Mouse (Mus musculus) midbrain, embryonic 13.5 days (tissue): ENCODE measurements around the gene Npff. TPM values are rescaled to one million over a fixed set of nuclear protein-coding genes. Genes with fewer than 3 reads are reported as not detected.

ENCODE experiments used
- ATAC-seq: fragments of 200-750 bp; cut with Nextera tagmentation; 2 replicates; pipeline ENCODE4 v1.8.0; 2017; ENCODE audit warnings: mild to moderate bottlenecking, moderate TSS enrichment, moderate library complexity
- H3K27ac ChIP-seq: fragments of 300-500 bp; sonication (generic); 2 replicates; pipeline ENCODE4 v1.5.1; 2015; ENCODE audit warnings: inconsistent platforms, mild to moderate bottlenecking, moderate library complexity
- H3K27me3 ChIP-seq: fragments of 300-500 bp; sonication (generic); 2 replicates; pipeline ENCODE4 v1.6.1; 2015; ENCODE audit warnings: mild to moderate bottlenecking, inconsistent platforms
- H3K36me3 ChIP-seq: fragments of 300-500 bp; sonication (generic); 2 replicates; pipeline ENCODE4 v1.6.1; 2015; ENCODE audit warnings: mild to moderate bottlenecking, inconsistent platforms
- H3K4me1 ChIP-seq: fragments of 300-500 bp; sonication (generic); replicated peaks from 2 replicates; pipeline ENCODE4 v1.6.1; 2015; ENCODE audit warnings: inconsistent platforms
- H3K4me2 ChIP-seq: fragments of 300-500 bp; sonication (generic); replicated peaks from 2 replicates; pipeline ENCODE4 v1.6.1; 2015; ENCODE audit warnings: moderate library complexity, mild to moderate bottlenecking, inconsistent platforms
- H3K4me3 ChIP-seq: fragments of 300-500 bp; sonication (generic); replicated peaks from 2 replicates; pipeline ENCODE4 v1.5.1; 2015; ENCODE audit warnings: mild to moderate bottlenecking, inconsistent platforms
- H3K9ac ChIP-seq: fragments of 300-500 bp; sonication (generic); replicated peaks from 2 replicates; pipeline ENCODE4 v1.6.1; 2015; ENCODE audit warnings: mild to moderate bottlenecking, inconsistent platforms
- H3K9me3 ChIP-seq: fragments of 300-500 bp; sonication (generic); 2 replicates; pipeline ENCODE4 v1.6.1; 2016; ENCODE audit warnings: mild to moderate bottlenecking, inconsistent platforms
- WGBS: fragments of 180-500 bp; shearing (Covaris S2); methylation state at CpG from one replicate; pipeline ENCODE4 v1.1.7; 2015; 5-methylcytosine and 5-hydroxymethylcytosine counted together
- polyA plus RNA-seq: library from polyadenylated mRNA; unstranded; fragments of >200 nt; fragmentation: Nextera tagmentation; extraction: Ambion mirVana; gene quantifications from 2 replicates; pipeline ENCODE4 v1.2.1, GENCODE M21; 2015

Gene Npff
- polyA plus RNA-seq, 1 experiment from 2014 or later = 5.0 TPM

DNA sequence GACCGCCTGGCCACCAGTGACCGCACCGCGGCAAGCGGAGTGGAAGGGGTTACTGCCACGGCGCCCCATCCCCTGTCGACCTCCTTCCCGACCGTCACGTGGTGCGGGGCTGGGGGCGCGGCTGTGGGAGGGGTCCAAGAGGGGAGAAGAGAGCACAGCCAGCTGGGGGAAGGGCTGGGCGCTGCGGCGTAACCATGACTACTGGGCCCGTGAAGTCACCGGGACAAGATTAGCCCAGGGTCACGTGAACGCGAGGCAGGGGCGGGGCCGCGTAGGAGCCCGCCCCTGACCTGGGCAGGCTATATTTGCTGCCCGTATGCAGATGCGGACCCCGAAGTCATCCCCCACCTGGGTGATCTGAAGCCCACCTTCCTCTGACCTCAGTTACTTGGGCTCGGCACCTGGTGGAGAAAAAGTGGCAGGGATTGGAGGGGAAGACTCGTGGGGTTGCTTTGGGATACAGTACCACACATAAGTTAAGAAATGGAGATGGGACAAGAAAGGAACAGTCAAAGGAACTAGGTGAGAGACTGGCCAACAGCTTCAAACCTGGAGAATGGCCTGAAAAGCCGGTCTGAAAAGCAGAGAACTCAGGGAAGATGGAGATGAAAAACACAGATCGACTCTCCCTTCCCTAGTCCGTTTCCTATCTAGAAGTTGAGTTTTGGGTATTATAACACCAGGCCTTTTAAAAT, 14.0 kb downstream of the Npff start:
- WGBS = 3% methylated on average over 30 of the region's 34 CpGs
- ATAC-seq = peak; percentile 93
- H3K9ac ChIP-seq = peak overlapping the region; percentile 69
- H3K9me3 ChIP-seq = no peaks in the 10 kb centered on the region
- peak overlapping the region; percentile 58 for H3K4me3 ChIP-seq
- H3K27me3 ChIP-seq = no peaks in the 10 kb centered on the region
- H3K27ac ChIP-seq = peak overlapping the region; percentile 91
- peaks cover 74% of the 10 kb centered on the region for H3K4me1 ChIP-seq
- H3K4me2 ChIP-seq = peak overlapping the region; percentile 75
- peaks cover 13% of the 10 kb centered on the region for H3K36me3 ChIP-seq

DNA sequence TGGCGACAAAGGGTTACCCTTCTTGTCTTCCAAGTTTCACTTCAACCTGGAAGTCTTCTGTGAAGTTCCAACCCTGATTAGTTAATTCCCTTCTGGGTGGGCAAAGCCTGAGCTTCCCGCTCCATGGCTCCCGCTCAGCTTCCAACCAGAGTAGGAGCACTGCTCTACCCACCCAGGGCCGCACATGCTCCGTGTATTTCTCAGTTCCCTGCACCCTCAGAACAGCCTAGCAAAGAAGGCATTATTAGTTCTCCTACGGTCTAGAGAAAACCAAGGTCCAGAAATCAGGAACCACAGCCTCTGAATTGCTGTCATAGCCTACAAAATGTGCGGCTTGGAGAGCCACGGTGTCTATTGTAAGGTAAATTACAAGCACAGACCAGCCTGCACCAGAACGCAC, 14.6 kb downstream of the Npff start:
- WGBS = 5% methylated on average over 9 of the region's 9 CpGs
- ATAC-seq = peak; percentile 72
- Histone ChIP-seq H3K27ac (peak overlapping the region; percentile 91), H3K4me2 (peak overlapping the region; percentile 75), H3K9ac (peak overlapping the region; percentile 69), H3K27me3 (no peaks in the 10 kb centered on the region), H3K4me3 (peak overlapping the region; percentile 58), H3K36me3 (peaks cover 19% of the 10 kb centered on the region), H3K4me1 (peaks cover 68% of the 10 kb centered on the region), H3K9me3 (no peaks in the 10 kb centered on the region)

DNA sequence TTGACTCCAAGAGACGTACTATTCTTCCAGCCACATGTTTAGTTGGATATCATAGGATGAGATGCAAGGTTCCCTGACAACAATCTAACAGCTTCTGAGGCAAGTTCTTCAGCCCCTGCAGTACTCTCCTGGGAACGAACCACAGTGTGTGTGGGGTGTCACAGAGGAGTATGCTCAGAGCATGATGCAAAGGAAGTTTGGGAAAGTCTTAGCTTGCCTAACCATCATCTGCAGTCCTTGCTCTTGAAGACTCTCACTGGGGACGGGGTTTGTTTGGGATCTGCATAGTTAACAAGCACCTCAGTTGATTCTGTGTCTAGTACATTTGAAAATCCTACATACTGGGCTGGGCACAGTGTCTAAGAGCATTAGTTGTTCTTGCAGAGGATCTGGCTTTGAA, 16.4 kb downstream of the Npff start:
- Histone ChIP-seq H3K9ac (no peak overlapping the region), H3K9me3 (no peaks in the 10 kb centered on the region), H3K27me3 (no peaks in the 10 kb centered on the region), H3K4me2 (no peak overlapping the region), H3K36me3 (peaks cover 37% of the 10 kb centered on the region), H3K27ac (no peak overlapping the region), H3K4me3 (no peak overlapping the region), H3K4me1 (peaks cover 50% of the 10 kb centered on the region)
- ATAC-seq = no peak
- 88% methylated on average over 3 of the region's 3 CpGs for WGBS

DNA sequence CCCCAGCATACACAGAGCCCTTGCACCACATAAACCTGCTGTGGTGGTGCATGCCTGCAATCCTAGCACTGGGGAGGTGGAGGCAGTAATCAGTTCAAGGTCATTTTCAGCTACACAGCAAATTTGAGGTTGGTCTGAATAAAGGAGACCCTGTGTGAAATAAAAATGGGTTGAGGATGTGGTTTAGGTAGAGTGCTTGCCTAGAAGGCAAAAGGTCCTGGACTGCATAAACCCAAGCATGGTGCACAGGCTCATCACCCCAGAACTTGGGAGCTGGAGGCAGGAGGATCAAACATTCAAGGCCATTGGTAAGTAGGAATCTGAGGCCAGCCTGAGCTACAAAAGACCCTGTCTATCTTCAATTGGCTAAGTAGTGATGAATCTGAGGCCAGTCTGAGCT, 17.2 kb downstream of the Npff start:
- H3K27ac ChIP-seq = no peak overlapping the region
- H3K27me3 ChIP-seq = no peaks in the 10 kb centered on the region
- H3K4me2 ChIP-seq = no peak overlapping the region
- peaks cover 44% of the 10 kb centered on the region for H3K36me3 ChIP-seq
- no peak overlapping the region for H3K9ac ChIP-seq
- H3K4me1 ChIP-seq = peaks cover 42% of the 10 kb centered on the region
- no peak overlapping the region for H3K4me3 ChIP-seq
- ATAC-seq = no peak
- no peaks in the 10 kb centered on the region for H3K9me3 ChIP-seq

DNA sequence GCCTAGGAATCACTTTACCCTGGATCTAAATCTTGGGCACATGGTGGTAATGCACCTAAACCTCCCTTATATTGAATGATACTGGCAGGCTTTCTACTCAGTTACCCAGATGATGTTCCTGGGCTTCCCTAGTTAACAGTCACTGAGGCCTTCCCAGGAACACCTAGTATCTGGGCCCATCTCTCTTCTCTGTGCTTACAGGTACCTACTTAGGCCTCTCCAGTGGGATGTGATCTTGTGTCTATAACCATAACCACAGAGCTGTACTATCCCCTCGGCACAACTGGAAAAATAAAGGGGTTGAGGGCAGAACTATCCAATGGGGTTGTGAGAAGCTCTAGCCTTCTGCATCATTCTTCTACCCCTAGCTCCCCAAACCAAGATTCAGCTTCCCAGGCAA, 17.9 kb downstream of the Npff start:
- Histone ChIP-seq H3K27me3 (no peaks in the 10 kb centered on the region), H3K9ac (no peak overlapping the region), H3K4me2 (no peak overlapping the region), H3K4me3 (no peak overlapping the region), H3K27ac (no peak overlapping the region), H3K4me1 (peaks cover 35% of the 10 kb centered on the region), H3K36me3 (peaks cover 51% of the 10 kb centered on the region), H3K9me3 (no peaks in the 10 kb centered on the region)
- WGBS = 86% methylated on average over 1 of the region's 1 CpGs
- ATAC-seq = no peak

DNA sequence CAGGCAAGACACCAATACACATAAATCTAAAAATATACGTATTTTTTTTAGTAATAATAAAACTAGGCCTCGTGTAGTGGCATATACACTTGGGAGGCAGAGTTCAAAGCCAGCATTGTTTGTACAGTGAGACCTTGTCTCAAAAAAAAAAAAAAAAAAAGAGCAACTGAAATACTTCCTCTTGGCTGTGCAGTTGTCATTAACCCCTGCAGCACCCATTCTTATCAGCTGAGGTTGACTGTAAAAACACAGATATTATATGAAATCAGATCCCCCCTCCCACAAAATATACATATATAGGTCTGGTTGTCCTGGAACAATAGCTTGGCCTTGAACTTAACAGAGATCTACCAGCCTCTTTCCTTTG, 18.3 kb downstream of the Npff start:
- no peaks in the 10 kb centered on the region for H3K27me3 ChIP-seq
- no peak overlapping the region for H3K4me2 ChIP-seq
- no peaks in the 10 kb centered on the region for H3K9me3 ChIP-seq
- peaks cover 31% of the 10 kb centered on the region for H3K4me1 ChIP-seq
- H3K4me3 ChIP-seq = no peak overlapping the region
- peaks cover 56% of the 10 kb centered on the region for H3K36me3 ChIP-seq
- no peak for ATAC-seq
- 80% methylated on average over 2 of the region's 2 CpGs for WGBS
- no peak overlapping the region for H3K9ac ChIP-seq
- H3K27ac ChIP-seq = no peak overlapping the region

DNA sequence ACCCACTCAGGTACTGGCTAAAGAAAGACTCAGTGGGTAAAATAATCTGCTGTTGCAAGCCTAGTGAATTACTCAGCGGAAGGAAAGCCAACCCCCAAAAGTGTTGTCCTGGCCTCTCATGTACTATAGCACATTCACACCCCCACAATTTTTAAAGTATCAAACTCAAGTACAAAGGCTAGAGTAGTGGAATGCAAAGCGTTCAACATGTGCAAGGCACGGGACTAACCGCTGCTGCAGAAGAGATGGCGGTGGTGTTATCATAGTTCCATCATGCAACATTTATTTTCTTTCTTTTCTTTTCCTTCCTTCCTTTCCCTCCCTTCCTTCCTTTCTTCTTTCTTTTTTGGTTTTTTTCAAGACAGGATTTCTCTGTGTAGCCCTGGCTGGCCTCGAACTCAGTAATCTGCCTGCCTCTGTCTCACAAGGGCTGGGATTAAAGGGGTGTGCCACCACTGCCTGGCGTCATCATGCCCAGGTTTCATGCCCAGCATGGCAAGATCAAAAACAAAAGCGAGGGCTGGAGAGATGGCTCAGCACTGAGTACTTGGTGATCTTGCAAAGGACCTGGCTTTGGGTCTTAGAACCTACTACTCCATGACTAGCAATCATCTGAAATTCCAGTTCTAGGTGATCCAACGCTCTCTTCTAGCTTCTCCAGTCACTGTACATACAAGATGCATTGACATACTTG, 18.8 kb downstream of the Npff start:
- H3K4me1 ChIP-seq = peaks cover 26% of the 10 kb centered on the region
- H3K27me3 ChIP-seq = no peaks in the 10 kb centered on the region
- no peak overlapping the region for H3K4me3 ChIP-seq
- H3K36me3 ChIP-seq = peaks cover 61% of the 10 kb centered on the region
- WGBS = 91% methylated on average over 9 of the region's 9 CpGs
- H3K27ac ChIP-seq = no peak overlapping the region
- no peak for ATAC-seq
- H3K9me3 ChIP-seq = no peaks in the 10 kb centered on the region
- no peak overlapping the region for H3K9ac ChIP-seq
- H3K4me2 ChIP-seq = no peak overlapping the region

DNA sequence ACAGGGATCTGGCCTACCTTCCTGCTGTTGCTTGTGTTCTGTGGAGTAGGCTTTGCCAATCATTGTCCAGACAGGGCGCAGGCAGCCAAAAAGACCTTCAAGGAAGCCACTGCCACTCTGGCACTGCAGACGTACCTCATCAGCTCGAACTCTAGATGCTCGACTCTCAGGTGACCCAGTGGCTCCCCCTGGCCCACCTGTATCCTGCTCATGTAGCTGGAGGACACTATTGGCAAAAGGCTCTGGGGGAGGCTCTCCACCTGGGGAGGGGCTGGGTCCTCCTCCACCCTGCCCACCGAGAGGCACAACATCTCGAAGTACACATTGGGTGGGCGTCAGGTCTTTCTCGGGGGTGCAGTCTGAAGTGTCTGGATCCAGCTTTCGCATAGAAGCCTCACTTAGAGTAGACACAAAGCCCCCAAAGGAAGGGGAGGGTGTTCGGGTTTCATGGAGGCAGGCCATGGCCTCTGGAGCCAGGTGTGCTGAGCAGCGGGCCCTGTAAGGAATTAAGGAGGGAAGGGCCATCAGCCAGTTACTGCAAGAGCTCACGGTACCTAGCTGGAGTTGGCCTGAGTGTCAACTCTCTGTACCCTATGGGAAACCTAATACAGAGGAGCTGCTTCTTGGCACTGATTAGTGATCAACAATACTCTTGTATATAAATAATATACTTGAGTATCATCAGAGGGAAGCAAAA, 19.5 kb downstream of the Npff start:
- H3K27me3 ChIP-seq = no peaks in the 10 kb centered on the region
- 81% methylated on average over 12 of the region's 12 CpGs for whole genome bisulfite sequencing
- H3K4me1 ChIP-seq = peaks cover 21% of the 10 kb centered on the region
- no peak for ATAC-seq
- H3K9ac ChIP-seq = no peak overlapping the region
- H3K27ac ChIP-seq = no peak overlapping the region
- no peaks in the 10 kb centered on the region for H3K9me3 ChIP-seq
- no peak overlapping the region for H3K4me3 ChIP-seq
- H3K4me2 ChIP-seq = no peak overlapping the region
- peaks cover 68% of the 10 kb centered on the region for H3K36me3 ChIP-seq

DNA sequence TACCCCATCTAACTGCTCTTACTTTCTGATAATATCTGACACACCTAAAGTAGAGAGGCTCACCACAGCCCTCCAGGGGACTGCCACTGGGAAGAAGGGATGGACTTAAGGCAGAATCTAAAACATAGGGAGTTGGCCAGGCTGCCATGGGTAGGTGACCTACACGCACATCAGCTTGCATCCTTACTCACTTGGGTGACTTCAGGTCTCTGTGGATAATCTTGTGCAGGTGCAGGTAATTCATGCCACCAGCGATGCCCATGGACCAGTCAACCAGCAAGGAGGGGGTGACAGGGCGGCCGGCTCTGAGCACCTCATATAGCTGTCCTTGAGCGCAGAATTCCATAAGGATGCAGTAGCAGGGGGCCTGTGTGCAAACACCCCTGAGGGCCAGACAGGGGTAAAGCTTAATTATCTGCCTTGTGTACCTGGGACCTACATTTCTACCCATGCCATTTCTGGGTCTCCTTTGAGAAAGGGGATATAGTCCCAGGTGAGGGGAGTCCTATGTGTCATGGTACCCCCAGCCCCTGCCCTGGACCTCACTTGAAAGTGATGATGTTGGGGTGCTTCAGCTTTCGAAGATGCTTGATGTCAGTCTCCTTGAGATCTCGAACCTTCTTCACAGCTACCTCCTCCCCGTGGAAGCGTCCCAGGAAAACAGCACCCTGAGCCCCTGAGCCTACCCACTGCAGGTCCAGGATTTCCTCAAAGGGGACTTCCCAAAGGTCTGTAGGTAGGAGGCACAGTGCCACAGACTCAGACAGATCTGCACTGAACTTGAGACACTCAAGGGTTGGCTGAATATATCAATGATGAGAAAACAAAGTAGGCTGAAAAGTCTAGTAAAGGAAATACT, 20.6 kb downstream of the Npff start:
- H3K9me3 ChIP-seq = no peaks in the 10 kb centered on the region
- H3K27me3 ChIP-seq = no peaks in the 10 kb centered on the region
- H3K27ac ChIP-seq = no peak overlapping the region
- ATAC-seq = no peak
- H3K4me1 ChIP-seq = peaks cover 11% of the 10 kb centered on the region
- no peak overlapping the region for H3K9ac ChIP-seq
- no peak overlapping the region for H3K4me3 ChIP-seq
- H3K36me3 ChIP-seq = peaks cover 78% of the 10 kb centered on the region
- 87% methylated on average over 9 of the region's 9 CpGs for WGBS
- H3K4me2 ChIP-seq = no peak overlapping the region

DNA sequence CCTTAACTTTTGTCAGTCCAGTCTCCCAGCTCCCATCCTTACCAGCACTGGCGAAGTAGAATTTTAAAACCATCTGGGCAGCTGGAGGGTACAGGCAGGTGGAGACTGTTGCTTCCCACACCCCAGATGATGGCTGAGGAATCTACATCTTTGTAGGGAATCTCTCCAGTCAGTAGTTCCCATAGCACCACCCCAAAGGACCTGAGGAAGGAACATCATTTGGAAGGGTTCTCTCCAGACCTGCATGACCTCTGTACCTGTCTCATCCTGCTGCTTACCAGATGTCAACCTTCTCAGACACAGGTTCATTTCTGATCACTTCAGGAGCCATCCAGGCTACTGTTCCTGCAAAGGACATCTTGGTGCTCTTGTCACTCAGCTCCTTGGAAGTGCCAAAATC, 21.3 kb downstream of the Npff start, which contains the start of gene Gm10337:
Gm10337 (plus strand) TSS at position 276 of the 400 bp plus-strand sequence.
- ATAC-seq = no peak
- Histone ChIP-seq H3K4me2 (no peak within 1 kb of the TSS), H3K36me3 (peaks cover 83% of the 10 kb centered on the region), H3K4me3 (no peak within 1 kb of the TSS), H3K4me1 (peaks cover 4% of the 10 kb centered on the region), H3K27me3 (no peaks in the 10 kb centered on the region), H3K27ac (no peak within 1 kb of the TSS), H3K9ac (no peak within 1 kb of the TSS), H3K9me3 (no peaks in the 10 kb centered on the region)
- WGBS = 88% methylated on average over 1 of the region's 1 CpGs

DNA sequence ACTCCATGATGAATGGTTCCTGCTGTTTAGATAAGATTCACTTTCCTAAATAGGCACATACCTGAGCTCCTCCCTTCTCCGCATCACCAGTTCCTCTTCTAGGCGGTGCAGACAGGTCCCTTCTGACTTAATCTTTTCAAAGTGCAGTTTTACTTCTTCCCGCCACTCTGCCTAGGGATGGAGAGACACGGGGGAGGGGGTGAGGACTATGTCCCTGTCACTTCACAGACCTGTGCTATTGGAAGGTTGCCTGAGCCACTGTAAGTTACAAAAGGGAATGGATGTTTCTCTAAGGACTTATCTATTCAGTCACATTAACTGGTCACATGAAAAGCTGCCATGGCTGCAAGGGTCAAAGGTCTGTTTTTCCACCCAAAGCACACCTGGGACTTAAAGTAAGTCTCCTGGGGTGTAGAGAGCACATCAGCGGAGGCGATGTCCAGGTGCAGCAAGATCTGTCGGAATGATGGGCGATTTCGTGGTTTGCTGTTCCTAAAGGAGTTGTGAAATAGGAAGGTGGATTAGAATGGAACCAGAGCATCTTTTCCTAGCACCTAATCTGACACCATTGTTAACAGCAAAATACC, 22.4 kb downstream of the Npff start:
- Histone ChIP-seq H3K4me2 (no peak overlapping the region), H3K36me3 (peaks cover 86% of the 10 kb centered on the region), H3K27me3 (no peaks in the 10 kb centered on the region), H3K27ac (no peak overlapping the region), H3K4me1 (no peaks in the 10 kb centered on the region), H3K4me3 (no peak overlapping the region), H3K9ac (no peak overlapping the region), H3K9me3 (no peaks in the 10 kb centered on the region)
- WGBS = 84% methylated on average over 9 of the region's 9 CpGs
- ATAC-seq = no peak
